In the genomic region with DNA sequence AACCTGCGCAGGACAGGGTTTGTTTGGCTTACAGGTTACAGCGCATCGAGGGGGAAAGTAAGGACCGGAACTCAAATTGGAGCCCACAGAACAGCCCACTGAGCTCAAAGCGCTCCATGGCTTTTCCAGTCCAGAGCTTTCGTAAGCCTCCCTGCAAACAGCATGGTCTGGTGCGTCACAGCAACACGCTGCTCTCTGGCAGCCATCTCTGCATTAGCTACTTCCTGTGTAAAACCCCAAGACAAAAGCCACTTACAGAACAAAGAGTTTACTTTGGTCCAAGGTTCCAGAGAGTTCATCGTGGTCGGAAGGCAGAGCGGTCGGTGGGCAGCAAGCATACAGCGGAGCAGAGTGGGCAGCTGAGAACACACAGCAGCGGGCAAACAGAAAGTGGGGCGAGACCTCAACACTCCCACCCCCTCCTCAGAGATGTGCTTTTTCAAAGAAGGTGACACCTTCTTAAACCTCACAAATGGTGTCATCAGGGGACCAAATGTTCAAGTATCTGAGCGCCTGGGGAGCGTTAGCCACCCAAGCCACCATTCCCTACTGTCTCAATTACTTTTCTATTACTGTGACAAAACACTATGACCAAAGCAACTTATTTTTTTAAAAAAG, we compare ENCODE assay signal across 11 mouse cellular contexts. TPM values are rescaled to one million over a fixed set of nuclear protein-coding genes. Genes with fewer than 3 reads are reported as not detected.
DNase-seq lines count a peak whose midpoint lies in the region; ATAC-seq lines count a peak whose summit lies in the region.
"Had no signal": no experiment of that assay in that cellular context is flagged by ENCODE, and none has a peak within 500 bp of the region (broad histone marks: within the 10 kb centered on the region; RNA-seq: fewer than 3 reads in every experiment).

No protein-coding gene starts in this region.

- 58% methylated on average over 17 of the region's 17 CpGs for WGBS in heart, embryonic 16.5 days
- 61% methylated on average over 17 of the region's 17 CpGs for WGBS in limb, embryonic 12.5 days

- ATAC-seq in heart, embryonic 16.5 days (replicated peaks; ENCODE audit: extremely low read depth, insufficient read depth, low FRiP score): peak; percentile 28; the same call in 1 of the 2 replicates
- no peak for ATAC-seq in limb, embryonic 12.5 days (ENCODE audit: insufficient number of reproducible peaks, insufficient read depth, low FRiP score, low TSS enrichment, low read depth)

- no peaks in the 10 kb centered on the region for H3K27me3 ChIP-seq in heart, embryonic 16.5 days (ENCODE audit: control insufficient read depth, insufficient read depth, low read length)
- no peaks in the 10 kb centered on the region for H3K27me3 ChIP-seq in limb, embryonic 12.5 days

- H3K36me3 ChIP-seq in heart, embryonic 16.5 days (ENCODE audit: control insufficient read depth, insufficient read depth): no peaks in the 10 kb centered on the region
- no peaks in the 10 kb centered on the region for H3K36me3 ChIP-seq in limb, embryonic 12.5 days

- H3K9ac ChIP-seq in heart, embryonic 16.5 days (ENCODE audit: low read length): no peak overlapping the region; the same call in 1 of the 2 replicates
- H3K9ac ChIP-seq in limb, embryonic 12.5 days (replicated peaks): no peak overlapping the region

- H3K27ac ChIP-seq in heart, embryonic 16.5 days (ENCODE audit: low read length): peak overlapping the region; percentile 4; the same call in 1 of the 2 replicates
- peak overlapping the region; percentile 41; the same call in 1 of the 2 replicates for H3K27ac ChIP-seq in limb, embryonic 12.5 days

- no peaks in the 10 kb centered on the region for H3K4me1 ChIP-seq in heart, embryonic 16.5 days (ENCODE audit: control insufficient read depth, insufficient read depth, low read length)
- peaks cover 21% of the 10 kb centered on the region for H3K4me1 ChIP-seq in limb, embryonic 12.5 days (replicated peaks)

- H3K9me3 ChIP-seq in heart, embryonic 16.5 days (replicated peaks; ENCODE audit: control insufficient read depth, low read length): no peaks in the 10 kb centered on the region
- H3K9me3 ChIP-seq in limb, embryonic 12.5 days: no peaks in the 10 kb centered on the region

- intact Hi-C loops in heart, postnatal 10 days (cut with DNase I): no loop called here

- DNase-seq in heart, postnatal 10 days: no peak
- peak; percentile 22 for DNase-seq in spleen, adult 12 weeks (ENCODE audit: low spot score)
- no peak for DNase-seq in spleen, postnatal 10 days (ENCODE audit: low spot score in 2 of 2)
- DNase-seq in thymus, postnatal 14 days: peak; percentile 32
- DNase-seq in gastrocnemius, postnatal 25 days: no peak
- DNase-seq in cerebellum, postnatal 25 days: no peak
- DNase-seq: adrenal gland, postnatal 10 days; kidney, postnatal 36 days; right cerebral cortex, postnatal 4 days had no signal

- H3K4me2 ChIP-seq in heart, embryonic 16.5 days (ENCODE audit: low read depth, low read length): peak overlapping the region; percentile 12
- H3K4me2 ChIP-seq in limb, embryonic 12.5 days: no peak overlapping the region

- no peak overlapping the region for H3K4me3 ChIP-seq in heart, embryonic 16.5 days (ENCODE audit: low read length)
- no peak overlapping the region for H3K4me3 ChIP-seq in limb, embryonic 12.5 days (replicated peaks)

RNA-seq across cellular contexts. Expression of a gene that starts 31.3 kb away (rescaled TPM):
- polyA plus RNA-seq in heart, embryonic 16.5 days (2015; fragmentation: Nextera tagmentation; extraction: Ambion mirVana): 1.4 TPM in 2 replicates
- 1 to 10 TPM; 1.9 to 3.1 TPM for total RNA-seq in heart, postnatal 10 days (2021)
- polyA plus RNA-seq in limb, embryonic 12.5 days (2016; fragmentation: Nextera tagmentation; extraction: Ambion mirVana): 0.63 and 1.7 TPM in 2 replicates
- total RNA-seq in gastrocnemius, postnatal 25 days (2021): 1 to 10 TPM; 2.3 TPM

Comparison
In these comparisons a context has a peak if more than half of its experiments do, and no peak if none do; other contexts are left out.
1. DNase-seq: peak in spleen, adult 12 weeks (single experiment) and thymus, postnatal 14 days (single experiment); none in heart, postnatal 10 days (0 of 2), spleen, postnatal 10 days (0 of 2), gastrocnemius, postnatal 25 days (single experiment) and cerebellum, postnatal 25 days (0 of 2).